Mouse (Mus musculus): ENCODE data around the gene Arpp21. TPM values are rescaled to one million over a fixed set of nuclear protein-coding genes. Genes with fewer than 3 reads are reported as not detected.
A peak's percentile ranks its signal among the peaks of the same experiment; 100 is the strongest.

Arpp21 gene
- polyA plus RNA-seq, 1 experiment from 2014 or later = 56.9 TPM

DNA sequence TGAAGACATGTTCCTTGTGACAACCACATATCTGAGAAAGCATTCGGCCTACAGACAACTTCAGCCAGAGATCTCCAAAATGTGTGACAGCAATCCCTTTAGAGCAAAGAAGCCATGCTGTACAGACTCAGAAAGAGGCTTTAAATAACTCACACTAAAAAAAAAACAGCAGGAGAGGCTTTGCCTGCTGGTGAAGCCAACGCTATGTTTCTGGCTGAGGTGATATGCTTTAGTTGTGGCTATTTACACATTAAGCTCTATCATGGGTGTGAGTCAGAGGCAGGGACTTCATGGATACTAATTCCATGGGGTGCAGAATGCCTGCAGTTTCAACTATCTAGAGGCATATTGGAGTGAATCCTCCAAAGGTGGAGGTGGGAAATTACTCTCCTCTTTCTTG lies 140.5 kb downstream of the Arpp21 start:
- H3K4me3 ChIP-seq (ENCODE audit: low read depth, low read length) = no peak overlapping the region
- 66% methylated on average over 2 of the region's 2 CpGs for WGBS
- ATAC-seq = no peak
- no peak overlapping the region for H3K27ac ChIP-seq (ENCODE audit: low read length)
- H3K4me2 ChIP-seq (ENCODE audit: low read length) = no peak overlapping the region
- no peaks in the 10 kb centered on the region for H3K9me3 ChIP-seq (replicated peaks; ENCODE audit: control insufficient read depth, low read length, poor library complexity, severe bottlenecking)
- H3K4me1 ChIP-seq (ENCODE audit: control insufficient read depth, insufficient read depth, low read length) = peaks cover 4% of the 10 kb centered on the region
- H3K9ac ChIP-seq (ENCODE audit: low read depth, low read length) = no peak overlapping the region
- no peaks in the 10 kb centered on the region for H3K27me3 ChIP-seq (ENCODE audit: control insufficient read depth, insufficient read depth, low read depth, low read length)
- H3K36me3 ChIP-seq (ENCODE audit: control insufficient read depth, insufficient read depth, low read length) = 0 out of 2 replicates have a peak, but pooled peaks cover 2% of the 10 kb centered on the region

DNA sequence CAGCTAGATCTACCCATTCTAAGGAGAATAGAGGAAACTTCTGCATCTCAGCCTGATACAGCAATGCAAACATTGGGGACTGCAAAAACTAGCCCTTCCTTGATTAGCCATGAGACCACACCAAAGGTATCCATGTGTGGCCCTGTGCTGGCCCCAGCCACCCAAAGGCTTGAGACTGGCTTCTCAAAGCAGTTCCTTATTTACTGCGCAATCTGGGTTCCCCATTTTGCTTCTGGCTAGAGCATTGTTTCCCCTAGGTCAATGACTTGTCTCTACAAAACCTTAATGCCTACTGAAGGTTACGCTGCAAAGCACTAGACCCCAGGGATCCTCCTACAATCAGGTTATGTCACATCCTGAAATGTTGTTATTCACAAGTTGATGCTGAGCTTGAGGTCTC lies 156.8 kb downstream of the Arpp21 start:
- no peak overlapping the region for H3K9ac ChIP-seq (ENCODE audit: low read depth, low read length)
- H3K36me3 ChIP-seq (ENCODE audit: control insufficient read depth, insufficient read depth, low read length) = no peaks in the 10 kb centered on the region
- no peaks in the 10 kb centered on the region for H3K27me3 ChIP-seq (ENCODE audit: control insufficient read depth, insufficient read depth, low read depth, low read length)
- WGBS = 86% methylated on average over 2 of the region's 2 CpGs
- no peak overlapping the region for H3K27ac ChIP-seq (ENCODE audit: low read length)
- H3K4me1 ChIP-seq (ENCODE audit: control insufficient read depth, insufficient read depth, low read length) = peaks cover 25% of the 10 kb centered on the region
- no peak overlapping the region for H3K4me2 ChIP-seq (ENCODE audit: low read length)
- no peak overlapping the region for H3K4me3 ChIP-seq (ENCODE audit: low read depth, low read length)
- no peak for ATAC-seq
- no peaks in the 10 kb centered on the region for H3K9me3 ChIP-seq (replicated peaks; ENCODE audit: control insufficient read depth, low read length, poor library complexity, severe bottlenecking)

GRCm38 (mm10) chr9:112078453-112078852 lies 157.3 kb downstream of the Arpp21 start:
- Histone ChIP-seq H3K9ac (ENCODE audit: low read depth, low read length) (no peak overlapping the region), H3K4me3 (ENCODE audit: low read depth, low read length) (no peak overlapping the region), H3K27ac (ENCODE audit: low read length) (0 out of 2 replicates have a peak overlapping the region, but pooled peaks have one; percentile 33), H3K9me3 (replicated peaks; ENCODE audit: control insufficient read depth, low read length, poor library complexity, severe bottlenecking) (no peaks in the 10 kb centered on the region), H3K4me1 (ENCODE audit: control insufficient read depth, insufficient read depth, low read length) (peaks cover 25% of the 10 kb centered on the region), H3K27me3 (ENCODE audit: control insufficient read depth, insufficient read depth, low read depth, low read length) (no peaks in the 10 kb centered on the region), H3K36me3 (ENCODE audit: control insufficient read depth, insufficient read depth, low read length) (no peaks in the 10 kb centered on the region), H3K4me2 (ENCODE audit: low read length) (no peak overlapping the region)
- 50% methylated on average over 4 of the region's 4 CpGs for WGBS
- no peak for ATAC-seq

DNA sequence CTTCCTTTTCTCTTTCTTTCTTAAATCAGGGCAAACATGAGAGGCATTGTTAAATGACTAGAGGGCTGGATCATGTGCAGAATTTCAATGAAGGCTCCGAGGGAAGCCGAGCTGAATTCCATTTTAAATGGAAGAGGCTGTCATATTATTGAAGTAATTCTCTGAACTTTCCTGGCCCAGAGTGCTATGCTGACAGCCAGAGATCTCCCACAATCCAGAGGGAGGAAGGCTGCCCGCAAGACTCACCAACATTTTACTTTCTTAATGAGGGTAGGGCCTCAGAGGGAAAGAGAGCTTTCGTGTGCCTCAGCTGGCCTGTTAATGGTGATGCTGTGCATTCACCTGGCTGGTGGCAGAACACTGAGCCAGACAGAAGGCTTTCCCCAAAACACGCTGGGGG lies 160.5 kb downstream of the Arpp21 start:
- H3K9ac ChIP-seq (ENCODE audit: low read depth, low read length) = 0 out of 2 replicates have a peak overlapping the region, but pooled peaks have one; percentile 10
- 29% methylated on average over 5 of the region's 5 CpGs for WGBS
- H3K9me3 ChIP-seq (replicated peaks; ENCODE audit: control insufficient read depth, low read length, poor library complexity, severe bottlenecking) = no peaks in the 10 kb centered on the region
- no peaks in the 10 kb centered on the region for H3K27me3 ChIP-seq (ENCODE audit: control insufficient read depth, insufficient read depth, low read depth, low read length)
- H3K4me2 ChIP-seq (ENCODE audit: low read length) = no peak overlapping the region
- no peak overlapping the region for H3K4me3 ChIP-seq (ENCODE audit: low read depth, low read length)
- ATAC-seq = peak; percentile 60
- H3K27ac ChIP-seq (ENCODE audit: low read length) = peak overlapping the region; percentile 79
- peaks cover 43% of the 10 kb centered on the region for H3K4me1 ChIP-seq (ENCODE audit: control insufficient read depth, insufficient read depth, low read length)
- no peaks in the 10 kb centered on the region for H3K36me3 ChIP-seq (ENCODE audit: control insufficient read depth, insufficient read depth, low read length)

GRCm38 (mm10) chr9:112074872-112075271 lies 160.9 kb downstream of the Arpp21 start:
- no peaks in the 10 kb centered on the region for H3K27me3 ChIP-seq (ENCODE audit: control insufficient read depth, insufficient read depth, low read depth, low read length)
- H3K4me3 ChIP-seq (ENCODE audit: low read depth, low read length) = no peak overlapping the region
- H3K9ac ChIP-seq (ENCODE audit: low read depth, low read length) = no peak overlapping the region
- H3K27ac ChIP-seq (ENCODE audit: low read length) = peak overlapping the region; percentile 79
- WGBS = 10% methylated on average over 5 of the region's 5 CpGs
- H3K36me3 ChIP-seq (ENCODE audit: control insufficient read depth, insufficient read depth, low read length) = no peaks in the 10 kb centered on the region
- peak; percentile 80 for ATAC-seq
- peaks cover 43% of the 10 kb centered on the region for H3K4me1 ChIP-seq (ENCODE audit: control insufficient read depth, insufficient read depth, low read length)
- H3K4me2 ChIP-seq (ENCODE audit: low read length) = no peak overlapping the region
- no peaks in the 10 kb centered on the region for H3K9me3 ChIP-seq (replicated peaks; ENCODE audit: control insufficient read depth, low read length, poor library complexity, severe bottlenecking)

DNA sequence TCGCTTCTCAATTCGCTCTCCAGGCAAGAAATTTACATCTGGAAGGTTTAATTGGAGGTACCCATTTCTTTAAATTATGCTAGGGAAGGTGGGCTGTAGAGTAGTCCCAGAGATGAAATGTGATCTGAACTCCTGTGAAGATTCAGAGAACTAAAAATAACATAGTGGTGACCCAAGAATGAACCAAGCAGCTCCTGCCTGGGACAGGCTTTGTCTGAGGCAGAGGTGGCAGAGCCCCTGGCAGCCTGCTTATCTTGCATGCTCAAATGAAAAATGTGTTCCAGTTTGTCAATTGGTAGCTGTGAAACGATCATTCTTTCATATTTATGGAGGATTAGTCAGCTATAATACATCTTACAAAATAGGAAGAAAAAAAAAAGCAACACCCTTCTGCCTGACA lies 164.4 kb downstream of the Arpp21 start:
- Histone ChIP-seq H3K9ac (ENCODE audit: low read depth, low read length) (0 out of 2 replicates have a peak overlapping the region, but pooled peaks have one; percentile 0), H3K36me3 (ENCODE audit: control insufficient read depth, insufficient read depth, low read length) (0 out of 2 replicates have a peak, but pooled peaks cover 3% of the 10 kb centered on the region), H3K4me3 (ENCODE audit: low read depth, low read length) (no peak overlapping the region), H3K27ac (ENCODE audit: low read length) (peak overlapping the region; percentile 65), H3K27me3 (ENCODE audit: control insufficient read depth, insufficient read depth, low read depth, low read length) (no peaks in the 10 kb centered on the region), H3K9me3 (replicated peaks; ENCODE audit: control insufficient read depth, low read length, poor library complexity, severe bottlenecking) (no peaks in the 10 kb centered on the region), H3K4me2 (ENCODE audit: low read length) (no peak overlapping the region), H3K4me1 (ENCODE audit: control insufficient read depth, insufficient read depth, low read length) (peaks cover 41% of the 10 kb centered on the region)
- ATAC-seq = peak; percentile 50
- WGBS = 23% methylated on average over 3 of the region's 3 CpGs

DNA sequence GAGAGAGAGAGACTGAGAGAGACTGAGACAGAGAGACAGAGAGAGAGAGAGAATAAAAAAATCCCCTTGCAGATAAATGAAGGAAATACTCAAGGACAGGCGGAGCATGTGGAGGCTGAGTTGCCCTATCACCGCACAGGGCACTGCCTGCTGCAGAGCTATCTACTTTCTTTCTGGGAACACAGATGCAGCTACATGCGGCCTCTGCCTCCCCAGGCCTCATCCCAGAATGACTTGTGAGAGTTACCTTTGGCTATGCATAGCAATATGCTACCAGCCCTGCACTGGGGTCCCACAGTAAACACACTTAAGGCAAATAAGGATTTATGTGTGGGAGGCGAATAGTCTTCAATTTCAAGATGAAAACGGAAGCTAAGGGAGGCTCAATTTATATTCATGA lies 164.8 kb downstream of the Arpp21 start:
- H3K27me3 ChIP-seq (ENCODE audit: control insufficient read depth, insufficient read depth, low read depth, low read length) = no peaks in the 10 kb centered on the region
- no peaks in the 10 kb centered on the region for H3K9me3 ChIP-seq (replicated peaks; ENCODE audit: control insufficient read depth, low read length, poor library complexity, severe bottlenecking)
- H3K36me3 ChIP-seq (ENCODE audit: control insufficient read depth, insufficient read depth, low read length) = 0 out of 2 replicates have a peak, but pooled peaks cover 5% of the 10 kb centered on the region
- H3K4me3 ChIP-seq (ENCODE audit: low read depth, low read length) = no peak overlapping the region
- peaks cover 37% of the 10 kb centered on the region for H3K4me1 ChIP-seq (ENCODE audit: control insufficient read depth, insufficient read depth, low read length)
- H3K9ac ChIP-seq (ENCODE audit: low read depth, low read length) = peak overlapping the region; percentile 0; the same call in 1 of the 2 replicates
- ATAC-seq = peak; percentile 41; the same call in 1 of the 2 replicates
- H3K27ac ChIP-seq (ENCODE audit: low read length) = peak overlapping the region; percentile 65
- WGBS = 26% methylated on average over 5 of the region's 5 CpGs
- H3K4me2 ChIP-seq (ENCODE audit: low read length) = no peak overlapping the region

DNA sequence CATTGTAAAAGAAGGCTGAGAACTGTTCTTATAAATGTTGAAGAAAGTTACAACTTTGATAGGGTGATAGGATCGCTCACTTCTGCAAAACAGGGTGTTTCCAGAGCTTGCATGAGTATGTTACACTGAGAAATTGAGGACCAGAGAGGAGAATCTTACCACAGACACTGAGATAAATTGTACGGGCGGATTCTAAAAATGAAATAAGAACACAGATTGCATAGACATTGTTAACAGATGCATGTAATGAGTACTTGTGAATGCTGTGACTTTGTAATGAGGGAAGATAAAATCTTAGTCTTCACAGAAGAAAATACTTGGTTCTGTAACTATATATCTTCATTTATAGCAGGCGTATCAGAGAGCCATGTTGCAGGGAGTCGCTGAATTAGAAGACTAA lies 167.5 kb downstream of the Arpp21 start:
- WGBS = 95% methylated on average over 5 of the region's 5 CpGs
- peaks cover 24% of the 10 kb centered on the region for H3K4me1 ChIP-seq (ENCODE audit: control insufficient read depth, insufficient read depth, low read length)
- H3K9ac ChIP-seq (ENCODE audit: low read depth, low read length) = no peak overlapping the region

GRCm38 (mm10) chr9:112060696-112061425 lies 174.9 kb downstream of the Arpp21 start:
- no peak for ATAC-seq
- WGBS = 40% methylated on average over 6 of the region's 6 CpGs

More for the DNA sequence above, 167.5 kb downstream of the Arpp21 start:
- Histone ChIP-seq H3K4me2 (ENCODE audit: low read length) (no peak overlapping the region), H3K27ac (ENCODE audit: low read length) (no peak overlapping the region), H3K9me3 (replicated peaks; ENCODE audit: control insufficient read depth, low read length, poor library complexity, severe bottlenecking) (no peaks in the 10 kb centered on the region), H3K27me3 (ENCODE audit: control insufficient read depth, insufficient read depth, low read depth, low read length) (no peaks in the 10 kb centered on the region), H3K4me3 (ENCODE audit: low read depth, low read length) (no peak overlapping the region), H3K36me3 (ENCODE audit: control insufficient read depth, insufficient read depth, low read length) (0 out of 2 replicates have a peak, but pooled peaks cover 7% of the 10 kb centered on the region)
- no peak for ATAC-seq

More at GRCm38 (mm10) chr9:112060696-112061425, 174.9 kb downstream of the Arpp21 start:
- H3K9me3 ChIP-seq (replicated peaks; ENCODE audit: control insufficient read depth, low read length, poor library complexity, severe bottlenecking) = no peaks in the 10 kb centered on the region
- peak overlapping the region; percentile 50 for H3K27ac ChIP-seq (ENCODE audit: low read length)
- no peak overlapping the region for H3K4me2 ChIP-seq (ENCODE audit: low read length)
- no peaks in the 10 kb centered on the region for H3K27me3 ChIP-seq (ENCODE audit: control insufficient read depth, insufficient read depth, low read depth, low read length)
- peaks cover 11% of the 10 kb centered on the region for H3K4me1 ChIP-seq (ENCODE audit: control insufficient read depth, insufficient read depth, low read length)
- H3K36me3 ChIP-seq (ENCODE audit: control insufficient read depth, insufficient read depth, low read length) = 0 out of 2 replicates have a peak, but pooled peaks cover 1% of the 10 kb centered on the region
- no peak overlapping the region for H3K4me3 ChIP-seq (ENCODE audit: low read depth, low read length)
- H3K9ac ChIP-seq (ENCODE audit: low read depth, low read length) = no peak overlapping the region
